Mouse (Mus musculus): ENCODE results near the gene Cpped1.

Cpped1 gene

DNA sequence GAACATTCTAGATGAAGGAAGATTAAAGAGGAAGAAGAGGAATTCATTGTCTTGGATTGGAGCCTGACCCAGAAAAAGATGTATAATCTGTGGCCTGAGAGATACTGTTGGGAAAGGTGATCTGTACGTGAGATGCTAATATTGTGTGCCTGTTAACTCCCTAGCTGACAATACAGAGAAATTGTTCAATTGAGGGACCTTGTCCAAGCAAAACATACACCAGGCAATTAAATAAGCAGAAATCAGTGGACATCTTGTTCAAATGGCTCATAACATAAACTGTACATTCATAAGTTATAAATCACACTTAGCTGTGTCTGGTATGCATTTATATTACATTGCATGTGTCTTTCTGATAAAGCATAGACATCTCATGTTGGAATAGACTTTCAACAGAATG lies 134.9 kb downstream of the Cpped1 start:
- no peak for DNase-seq (ENCODE audit: low read depth, low spot score)

DNA sequence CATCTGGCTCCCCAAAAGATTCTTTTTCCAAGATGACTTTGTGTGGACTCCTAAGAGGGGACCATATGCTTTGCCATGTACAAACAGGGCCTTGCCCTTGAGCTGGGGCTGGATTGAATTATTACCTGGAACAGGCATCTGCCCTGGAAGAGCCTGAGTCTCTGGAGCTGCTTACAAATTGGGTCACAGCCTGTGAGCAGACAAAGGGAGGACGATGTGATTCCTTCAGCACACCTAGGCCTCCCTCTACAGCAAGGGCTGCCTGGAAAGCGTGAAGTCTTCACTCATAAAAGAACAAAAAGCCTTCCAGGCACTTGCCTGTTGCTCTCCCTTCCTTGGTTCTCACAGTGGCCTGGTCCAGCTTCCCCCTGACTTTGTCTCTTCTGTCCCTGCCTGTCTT lies 136.9 kb downstream of the Cpped1 start:
- no peak for DNase-seq (ENCODE audit: low read depth, low spot score)

DNA sequence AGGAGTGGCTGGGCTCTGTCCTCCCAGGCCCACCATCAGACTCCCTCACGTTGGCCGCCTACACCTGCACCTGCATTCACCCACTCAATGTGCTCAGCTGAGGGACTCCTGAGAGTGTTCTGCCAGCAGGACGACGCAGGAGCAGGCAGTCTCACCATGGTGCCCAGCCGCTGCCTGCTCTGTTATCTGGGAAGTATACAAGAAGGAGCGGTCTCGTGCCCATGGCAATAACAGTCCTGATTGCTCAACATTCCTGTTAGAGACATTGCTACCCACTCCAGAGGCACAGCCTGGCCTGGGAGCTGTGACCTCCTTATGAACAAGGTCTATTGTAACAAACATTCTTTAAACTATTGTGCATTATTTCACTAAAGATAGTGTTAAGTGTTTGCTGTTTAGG lies 151.3 kb downstream of the Cpped1 start:
- no peak for DNase-seq (ENCODE audit: low read depth, low spot score)

DNA sequence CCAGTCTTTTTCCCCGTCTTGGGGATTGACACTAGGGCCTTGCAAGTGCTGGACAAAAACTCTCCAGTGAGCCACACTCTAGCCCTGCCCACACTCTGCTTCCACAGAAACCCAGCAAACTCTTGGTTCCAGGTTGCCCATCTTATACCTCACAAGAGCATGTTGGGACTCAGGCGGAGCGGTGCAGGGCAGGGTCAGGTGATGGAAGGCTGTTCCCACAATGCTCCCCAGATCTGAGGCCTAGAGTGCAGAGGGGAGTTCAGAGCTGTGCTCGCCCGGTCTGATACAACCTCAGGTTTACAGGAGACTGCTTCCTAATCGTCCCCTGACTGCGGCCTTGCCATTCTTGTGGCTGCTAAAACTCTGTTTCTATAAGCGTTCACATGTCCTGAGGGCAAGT lies 151.8 kb downstream of the Cpped1 start:
- DNase-seq (ENCODE audit: low read depth, low spot score) = no peak

DNA sequence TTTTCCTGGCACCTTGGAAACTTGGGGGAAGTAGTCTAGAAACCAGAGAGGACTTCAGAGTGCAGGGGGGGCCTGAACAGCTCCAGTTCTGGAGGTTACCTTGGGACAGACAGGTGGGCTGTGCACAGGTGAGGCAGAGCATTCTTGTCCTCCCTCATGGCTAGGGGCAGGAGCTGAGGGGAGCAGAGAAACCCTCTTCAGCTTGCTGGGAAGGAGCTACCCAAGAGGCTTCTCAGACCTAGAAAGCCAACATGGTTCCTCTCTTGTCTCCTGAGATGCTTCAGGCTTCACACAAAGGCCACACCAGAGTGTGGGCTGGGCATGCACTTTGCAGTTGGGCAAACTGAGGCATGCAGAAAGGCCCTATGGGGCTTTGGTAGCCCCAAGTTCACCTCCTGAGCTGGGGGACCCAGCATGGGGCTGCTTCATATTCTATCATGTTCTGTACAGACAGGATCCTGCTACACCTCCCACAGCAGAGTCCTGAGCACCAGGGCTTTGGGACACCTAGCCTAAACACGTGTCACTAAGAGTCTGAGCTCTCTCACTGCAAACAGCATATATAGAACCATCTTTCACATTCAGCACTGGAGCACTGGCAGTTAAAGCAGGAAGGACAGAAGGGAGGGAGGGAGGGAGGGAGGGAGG lies 152.5 kb downstream of the Cpped1 start:
- no peak for DNase-seq (ENCODE audit: low read depth, low spot score)

DNA sequence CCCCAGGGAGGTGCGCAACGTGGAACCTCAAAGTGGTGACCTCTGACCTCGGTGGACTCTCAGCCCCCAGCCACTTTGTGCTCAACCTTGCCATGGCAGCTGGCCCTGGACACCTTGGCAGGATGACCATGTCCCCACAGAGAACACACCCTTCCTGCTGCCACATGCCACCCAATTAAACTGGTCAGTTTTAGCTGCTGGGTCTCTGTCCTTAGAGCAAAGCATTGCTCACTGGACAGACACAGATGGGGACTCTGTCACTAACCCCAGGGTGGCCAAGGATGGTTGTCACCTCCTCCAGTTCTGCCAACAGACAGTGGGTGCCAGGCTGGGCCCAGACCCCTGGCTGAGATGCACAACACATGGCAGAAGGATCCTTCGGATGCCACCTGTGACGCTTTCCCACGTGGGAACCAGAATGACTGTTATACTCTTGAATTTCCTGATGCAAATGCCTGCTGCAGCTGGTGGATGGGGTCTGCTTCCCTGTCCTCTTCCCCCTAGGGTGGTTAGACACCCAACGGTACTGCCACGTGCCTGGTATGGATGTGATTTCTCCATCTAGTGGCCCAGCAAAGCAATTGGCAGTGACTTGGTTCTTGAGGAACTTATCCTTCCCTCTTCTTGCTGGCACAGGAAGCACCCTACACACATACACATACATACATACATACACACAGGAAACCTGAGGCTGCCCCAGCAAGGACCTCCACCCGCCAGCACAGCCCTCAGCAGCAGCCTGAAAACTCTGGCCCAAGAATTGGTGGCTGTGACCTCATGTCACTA lies 153.8 kb downstream of the Cpped1 start:
- DNase-seq (ENCODE audit: low read depth, low spot score) = no peak

DNA sequence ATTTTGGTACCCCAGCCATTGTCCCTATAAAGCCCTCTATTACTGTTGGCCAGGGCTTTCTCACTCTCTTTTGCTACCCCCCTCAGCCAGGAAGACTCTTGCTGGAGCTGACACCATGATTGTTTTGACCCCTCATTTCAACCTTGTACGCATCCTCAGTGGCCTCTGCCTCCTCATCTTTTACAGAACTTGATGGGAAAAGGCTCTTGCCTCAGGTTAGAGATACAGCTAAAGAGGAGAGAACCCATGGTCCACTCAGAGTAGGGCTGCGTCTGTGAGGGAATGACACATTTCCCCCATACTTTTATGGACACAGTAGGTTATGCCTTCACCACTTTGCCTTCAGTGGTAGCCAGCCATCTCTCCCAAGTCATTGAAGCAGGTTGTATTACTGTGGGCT lies 155.1 kb downstream of the Cpped1 start:
- DNase-seq (ENCODE audit: low read depth, low spot score) = no peak
